Mouse (Mus musculus) right cerebral cortex, postnatal 10 days (tissue): ENCODE measurements around the gene Cacna2d1.
A peak's percentile ranks its signal among the peaks of the same experiment; 100 is the strongest.

Experiments
- DNase-seq, 2 experiments: peaks; one replicate each; pipeline ENCODE4 v3.0.0; 2021; ENCODE audit warnings: low spot score in 2 of 2

Gene Cacna2d1

DNA sequence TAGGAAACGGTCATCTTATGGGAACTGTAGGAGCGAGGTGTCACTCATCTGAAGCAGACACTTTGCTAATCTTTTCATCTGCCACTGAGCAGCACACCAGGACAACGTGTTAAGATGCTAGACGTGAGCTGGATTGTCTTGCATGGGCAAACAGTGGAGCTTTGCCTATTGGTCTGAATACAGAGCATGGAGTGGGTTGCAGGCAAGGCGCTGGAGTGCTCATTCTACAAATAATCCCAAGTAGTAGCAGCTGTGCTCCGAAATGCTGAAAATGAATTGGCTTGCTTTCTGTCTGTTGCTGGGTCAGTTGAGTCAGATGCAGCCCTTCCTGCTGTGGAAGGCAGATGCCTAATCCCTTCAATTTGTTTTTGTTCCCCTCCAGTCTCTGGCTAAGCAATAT is 330.9 kb downstream of the Cacna2d1 start:
- peak; percentile 32 to 35 for DNase-seq

GRCm38 (mm10) chr5:16277058-16277457 is 342.6 kb downstream of the Cacna2d1 start:
- DNase-seq = no peak

- no peak for DNase-seq
Measured at GRCm38 (mm10) chr5:16281229-16281628, 346.7 kb downstream of the Cacna2d1 start.

- DNase-seq = peak in 1 of 2 experiments; percentile 57
Measured at GRCm38 (mm10) chr5:16293223-16293622, 358.7 kb downstream of the Cacna2d1 start.

DNA sequence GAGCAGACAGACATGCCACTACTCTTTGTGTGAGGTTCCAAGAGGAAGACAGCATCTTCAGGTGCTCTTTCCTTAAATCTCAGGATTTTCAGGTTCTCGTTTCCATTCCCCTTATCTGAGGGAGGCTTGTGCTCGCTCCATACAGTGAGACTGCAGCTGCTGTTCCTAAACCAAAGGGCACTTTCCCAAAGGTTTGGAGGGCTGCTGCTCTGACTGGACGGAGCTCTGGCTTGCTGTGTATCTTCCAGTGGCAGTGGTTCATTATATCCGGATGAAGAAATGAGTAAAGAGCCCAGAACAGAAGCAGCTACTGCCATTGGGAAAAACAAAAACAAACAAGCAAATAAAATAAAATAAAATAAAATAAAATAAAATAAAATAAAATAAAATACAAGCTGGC is 359.3 kb downstream of the Cacna2d1 start:
- DNase-seq = no peak

DNA sequence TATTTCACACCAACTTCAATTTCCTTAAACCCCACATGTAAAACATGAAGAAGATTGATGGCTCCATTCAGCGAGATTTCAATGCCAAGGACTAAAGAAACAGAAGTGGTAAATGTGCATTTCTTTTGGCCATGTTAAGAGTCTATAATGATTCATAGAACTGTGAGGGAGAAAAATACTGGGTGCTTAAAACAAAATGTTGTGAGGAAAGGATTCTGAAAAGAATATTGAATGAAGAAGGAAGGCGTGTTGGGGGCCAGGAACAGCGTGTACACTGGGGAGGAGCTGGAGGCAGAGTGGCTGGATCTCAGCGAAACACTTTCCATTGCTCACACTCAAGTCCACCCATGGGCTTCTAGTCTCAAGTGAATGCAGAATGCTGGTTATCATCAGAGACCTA is 360.2 kb downstream of the Cacna2d1 start:
- no peak for DNase-seq

DNA sequence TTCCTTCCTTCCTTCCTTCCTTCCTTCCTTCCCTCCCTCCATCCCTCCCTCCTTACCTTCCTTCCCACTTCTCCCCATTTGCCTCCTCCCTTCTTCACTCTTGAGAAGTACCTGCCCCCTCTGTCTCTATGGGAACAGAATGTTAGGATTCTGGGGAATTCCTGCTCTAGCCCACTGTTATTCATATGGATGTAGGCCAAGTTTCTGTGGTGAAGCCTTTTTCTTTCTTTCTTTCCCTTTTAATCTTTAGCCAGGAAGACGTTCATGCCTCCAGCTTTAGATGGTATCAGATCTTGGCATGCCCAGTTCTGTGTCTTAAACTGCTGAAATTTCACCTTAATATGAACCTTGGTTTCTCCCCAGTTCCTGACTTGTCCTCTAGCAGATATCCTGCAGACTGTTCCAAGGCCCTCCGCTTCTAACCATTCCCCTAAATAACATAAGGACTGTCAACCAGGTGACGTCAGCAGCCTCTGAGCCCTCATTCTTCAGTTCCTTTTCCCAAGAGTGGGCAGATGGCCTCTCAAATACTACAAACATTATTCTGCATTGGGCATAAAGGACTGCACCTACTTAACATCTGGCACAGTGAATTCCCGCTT is 362.8 kb downstream of the Cacna2d1 start:
- no peak for DNase-seq

- DNase-seq = no peak
Measured at GRCm38 (mm10) chr5:16299631-16300030, 365.1 kb downstream of the Cacna2d1 start.

DNA sequence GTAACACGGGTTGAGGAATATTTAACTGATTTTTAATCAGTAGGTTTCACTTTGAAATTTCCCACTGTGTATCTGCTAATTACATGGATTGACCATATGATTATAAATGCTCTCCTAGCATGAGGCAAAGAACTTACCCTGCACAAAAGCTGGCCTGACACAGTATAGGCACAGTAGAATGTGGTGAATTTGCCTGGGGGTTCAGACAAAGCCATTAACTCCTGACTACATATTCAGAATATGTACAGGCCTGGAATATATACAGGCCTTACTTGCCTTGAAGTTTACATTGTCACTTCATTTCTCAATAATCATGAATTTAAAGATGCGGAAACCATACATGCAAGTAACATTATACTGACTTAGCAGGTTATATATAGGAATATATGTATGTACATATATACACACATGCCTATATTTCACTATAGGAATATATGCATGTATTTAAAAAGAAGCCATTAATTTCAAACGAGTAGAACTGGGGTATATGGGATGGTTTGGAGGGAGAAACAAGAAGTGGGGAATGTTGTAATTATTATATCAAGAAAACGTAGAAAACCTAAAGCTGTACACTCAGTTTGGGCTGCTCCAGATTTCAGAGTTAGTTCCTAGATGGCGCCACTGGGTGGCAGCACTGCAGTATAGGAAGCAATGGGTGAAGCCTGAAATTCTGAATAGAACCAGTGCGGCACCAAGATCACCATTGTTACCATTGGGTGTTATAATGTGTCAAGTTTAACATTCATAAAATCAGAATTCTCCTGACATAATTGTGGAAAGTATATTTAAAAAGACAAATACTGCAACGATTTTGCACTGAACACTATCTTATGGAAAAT is 374.9 kb downstream of the Cacna2d1 start:
- peak; percentile 71 to 84 for DNase-seq

- no peak for DNase-seq
Measured at GRCm38 (mm10) chr5:16314242-16314641, 379.8 kb downstream of the Cacna2d1 start.

DNA sequence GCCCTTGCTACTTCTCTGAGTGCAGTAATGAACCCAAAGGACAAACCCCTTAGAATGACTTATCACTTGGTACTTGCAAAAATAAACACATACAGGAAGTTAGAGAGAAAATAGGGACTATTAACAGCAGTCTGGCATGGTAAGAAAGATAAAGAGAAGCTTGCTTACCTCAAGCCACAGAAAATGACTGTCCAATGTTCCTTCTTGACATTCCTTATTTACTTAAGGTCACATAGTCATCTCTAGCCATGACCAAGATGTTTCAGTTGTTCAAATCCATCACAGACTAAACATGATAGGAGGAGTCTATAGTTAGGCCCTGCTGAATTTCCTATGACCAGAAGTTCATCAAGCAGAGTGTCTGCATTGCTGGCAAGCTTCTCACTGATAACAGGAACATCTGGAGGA is 381.5 kb downstream of the Cacna2d1 start:
- DNase-seq = no peak

GRCm38 (mm10) chr5:16317680-16318242 is 383.3 kb downstream of the Cacna2d1 start:
- DNase-seq = no peak

GRCm38 (mm10) chr5:16326610-16327009 is 392.1 kb downstream of the Cacna2d1 start:
- DNase-seq = no peak

- no peak for DNase-seq
Measured at GRCm38 (mm10) chr5:16345393-16345792, 410.9 kb downstream of the Cacna2d1 start.

DNA sequence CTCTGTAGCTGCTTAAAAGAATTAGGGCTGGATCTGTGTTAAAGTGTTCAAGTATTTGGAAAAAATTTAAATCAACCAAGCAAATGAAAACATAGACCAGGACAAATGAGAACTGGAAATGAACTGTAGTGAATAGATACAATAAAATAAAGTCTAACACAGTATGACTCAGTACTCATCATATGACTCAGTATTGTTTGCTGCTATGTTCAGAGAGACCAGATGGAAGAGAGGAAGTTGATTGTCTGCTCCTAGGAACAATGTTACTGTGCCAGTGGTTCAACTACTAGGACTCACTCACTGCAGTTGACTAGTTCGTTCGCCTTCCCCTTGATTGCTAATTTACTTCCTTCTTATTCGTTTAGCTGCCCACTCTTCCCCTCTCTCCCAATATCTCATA is 421.3 kb downstream of the Cacna2d1 start:
- no peak for DNase-seq

DNA sequence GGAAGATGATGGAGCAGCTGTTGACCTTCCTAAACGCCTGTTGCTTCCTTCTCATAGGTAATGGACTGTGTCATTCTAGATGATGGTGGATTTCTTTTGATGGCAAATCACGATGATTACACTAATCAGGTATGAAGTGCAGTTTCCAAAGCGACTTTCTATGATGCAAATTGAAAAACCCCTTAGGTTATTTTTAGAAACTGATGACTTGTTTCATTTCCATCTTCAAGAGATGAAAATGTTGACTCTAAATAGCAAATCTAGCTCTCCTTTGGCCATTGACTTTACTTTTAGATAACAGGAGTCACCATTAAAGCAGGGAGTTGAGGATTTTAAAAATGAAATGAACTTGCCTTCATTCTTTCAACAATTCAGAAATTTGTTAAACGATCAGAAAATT is 423.2 kb downstream of the Cacna2d1 start:
- no peak for DNase-seq

DNA sequence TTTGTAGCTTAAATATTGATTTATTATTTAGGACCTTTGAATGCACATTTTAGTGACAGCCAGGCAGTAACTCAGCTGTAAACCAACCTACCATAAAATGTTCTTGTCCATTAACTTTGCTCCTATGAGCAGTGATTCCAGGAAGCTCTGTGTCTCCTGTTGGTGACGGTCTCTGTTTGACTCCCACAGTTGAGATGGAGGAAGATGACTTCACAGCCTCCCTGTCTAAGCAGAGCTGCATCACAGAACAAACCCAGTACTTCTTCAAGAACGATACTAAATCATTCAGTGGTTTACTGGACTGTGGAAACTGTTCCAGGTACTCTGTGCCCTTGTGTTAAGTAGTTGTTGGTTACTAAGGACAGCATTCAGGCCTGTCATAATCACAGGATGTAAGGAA is 427.6 kb downstream of the Cacna2d1 start:
- DNase-seq = no peak

GRCm38 (mm10) chr5:16363171-16363570 is 428.7 kb downstream of the Cacna2d1 start:
- DNase-seq = no peak

- no peak for DNase-seq
Measured at GRCm38 (mm10) chr5:16370706-16371105, 436.2 kb downstream of the Cacna2d1 start.

- no peak for DNase-seq
Measured at GRCm38 (mm10) chr5:16373966-16374365, 439.5 kb downstream of the Cacna2d1 start.

GRCm38 (mm10) chr5:16376329-16376908 is 441.9 kb downstream of the Cacna2d1 start:
- DNase-seq = no peak

DNA sequence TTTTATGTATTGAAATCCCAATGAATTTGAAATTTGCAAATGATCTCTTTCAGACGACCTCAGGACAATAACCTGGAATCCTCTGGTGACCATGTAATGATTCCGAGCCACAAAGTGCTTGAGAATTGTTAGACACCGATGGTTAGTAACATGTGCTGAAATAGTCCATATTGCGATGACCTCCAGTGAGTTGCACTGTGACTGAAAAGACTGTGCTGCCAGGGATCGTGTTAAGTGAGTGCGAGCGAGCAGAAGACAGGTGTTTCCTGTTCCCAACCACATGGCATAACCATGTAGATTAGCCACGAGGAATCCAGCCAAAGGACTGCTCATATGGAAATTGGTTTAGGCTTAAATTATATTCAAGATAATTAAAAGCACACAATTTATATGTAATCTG is 475.5 kb downstream of the Cacna2d1 start:
- no peak for DNase-seq

GRCm38 (mm10) chr5:16414693-16415092 is 480.2 kb downstream of the Cacna2d1 start:
- DNase-seq = no peak
